Mouse (Mus musculus): Measurements from ENCODE around the gene Zbtb12. TPM values are rescaled to one million over a fixed set of nuclear protein-coding genes. Genes with fewer than 3 reads are reported as not detected.

Zbtb12 gene
- polyA plus RNA-seq, 1 experiment, result 15.4 TPM

DNA sequence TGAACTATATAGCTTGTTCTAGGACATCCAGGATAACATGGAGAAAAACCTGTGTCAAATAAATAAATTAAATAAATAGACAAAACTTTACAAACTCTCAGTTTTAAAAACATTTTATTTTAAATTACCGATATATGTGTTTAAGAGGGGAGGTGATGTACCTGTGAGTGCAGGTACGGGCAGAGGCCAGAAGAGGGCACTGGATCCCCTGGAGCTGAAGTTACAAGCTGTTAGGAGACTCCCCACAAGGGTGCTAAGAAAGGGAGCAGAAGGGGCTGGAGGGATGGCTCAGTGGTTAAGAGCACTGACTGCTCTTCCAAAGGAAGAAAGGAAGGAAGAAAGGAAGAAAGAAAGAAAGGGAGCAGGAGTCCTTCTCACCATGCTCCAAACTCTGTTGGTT lies 12.1 kb downstream of the Zbtb12 start:
- Histone ChIP-seq H3K4me1 (peaks cover 74% of the 10 kb centered on the region), H3K36me3 (replicated peaks; ENCODE audit: low read length) (peaks cover 9% of the 10 kb centered on the region), H3K27me3 (replicated peaks) (no peaks in the 10 kb centered on the region), H3K9me3 (no peaks in the 10 kb centered on the region), H3K4me3 (replicated peaks) (no peak overlapping the region)
- TF ChIP-seq FLI1 (IDR thresholded peaks at IDR 0.05; ENCODE audit: low read length) (no peak), GATA1 (IDR thresholded peaks at IDR 0.05; ENCODE audit: borderline replicate concordance, low read length) (no peak)

DNA sequence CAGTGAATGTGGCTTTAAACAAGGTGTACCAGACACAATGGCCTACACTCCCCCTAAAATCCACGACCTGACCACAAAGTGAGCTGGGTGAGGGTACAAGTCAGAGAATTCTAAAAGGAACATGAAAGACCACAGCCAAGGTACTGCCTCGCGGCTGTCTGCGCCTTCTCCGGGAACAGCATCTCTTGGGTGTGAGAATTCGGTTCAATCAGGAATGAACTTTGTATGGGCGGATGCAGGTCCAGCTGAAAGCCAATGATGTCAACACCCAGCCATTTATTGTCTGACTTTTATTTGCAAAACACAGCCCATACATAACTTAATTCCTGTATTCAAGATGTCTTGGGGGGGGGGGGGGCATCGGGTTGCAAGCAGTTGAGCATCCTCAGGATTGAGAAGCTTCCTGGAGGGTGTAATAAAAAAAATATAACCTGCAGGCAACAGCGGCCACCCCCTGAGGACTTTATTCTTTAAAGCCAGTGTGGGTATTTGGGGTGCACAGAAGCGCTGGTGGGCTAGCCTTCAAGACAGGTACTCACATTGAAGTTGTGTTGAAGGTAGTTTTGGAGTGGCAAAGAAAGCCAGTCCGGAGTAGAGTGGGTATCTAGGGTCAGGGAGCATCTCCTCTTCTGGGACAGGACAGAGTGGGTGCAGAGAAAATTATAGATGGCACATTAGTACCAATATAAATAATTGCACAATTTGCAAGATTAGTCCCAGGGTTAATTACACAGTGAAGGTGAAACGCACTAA lies 14.0 kb downstream of the Zbtb12 start:
- H3K27me3 ChIP-seq (replicated peaks), result no peaks in the 10 kb centered on the region
- peaks cover 74% of the 10 kb centered on the region for H3K4me1 ChIP-seq
- peak overlapping the region; percentile 95 for H3K4me3 ChIP-seq (replicated peaks)
- H3K9me3 ChIP-seq, result no peaks in the 10 kb centered on the region
- TF ChIP-seq GATA1 (IDR thresholded peaks at IDR 0.05; ENCODE audit: borderline replicate concordance, low read length), result no peak
- TF ChIP-seq FLI1 (IDR thresholded peaks at IDR 0.05; ENCODE audit: low read length), result no peak
- peaks cover 10% of the 10 kb centered on the region for H3K36me3 ChIP-seq (replicated peaks; ENCODE audit: low read length)

DNA sequence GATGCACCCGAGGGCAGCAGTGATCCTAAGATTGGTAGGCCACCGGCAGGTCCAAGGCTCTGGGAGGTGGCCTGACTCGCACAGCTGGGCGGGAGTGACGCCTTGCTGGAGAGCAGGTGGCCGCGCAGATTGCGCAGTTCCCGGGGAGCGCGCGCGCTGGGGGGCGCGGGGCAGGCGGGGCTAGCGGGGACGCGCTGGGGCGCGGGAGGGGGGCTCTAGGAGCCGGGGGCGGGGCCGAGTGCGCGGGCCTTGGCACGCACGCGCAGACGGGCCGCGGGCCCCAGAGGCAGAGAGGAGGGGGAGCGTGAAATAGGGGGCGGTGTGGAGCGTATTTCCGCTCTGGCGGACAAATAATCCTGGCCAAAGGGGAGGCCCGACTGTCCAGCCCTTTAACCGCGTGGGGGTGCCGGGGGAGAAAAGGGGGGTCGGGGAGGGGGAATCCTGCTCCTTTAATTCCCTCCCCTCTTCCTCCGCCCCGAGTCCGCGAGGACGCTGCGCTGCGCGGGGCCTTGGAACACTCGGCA lies 14.9 kb downstream of the Zbtb12 start:
- H3K9me3 ChIP-seq, result no peaks in the 10 kb centered on the region
- peaks cover 10% of the 10 kb centered on the region for H3K36me3 ChIP-seq (replicated peaks; ENCODE audit: low read length)
- H3K4me1 ChIP-seq, result peaks cover 68% of the 10 kb centered on the region
- no peaks in the 10 kb centered on the region for H3K27me3 ChIP-seq (replicated peaks)
- no peak for TF ChIP-seq GATA1 (IDR thresholded peaks at IDR 0.05; ENCODE audit: borderline replicate concordance, low read length)
- no peak for TF ChIP-seq FLI1 (IDR thresholded peaks at IDR 0.05; ENCODE audit: low read length)
- H3K4me3 ChIP-seq (replicated peaks), result peak overlapping the region; percentile 95

DNA sequence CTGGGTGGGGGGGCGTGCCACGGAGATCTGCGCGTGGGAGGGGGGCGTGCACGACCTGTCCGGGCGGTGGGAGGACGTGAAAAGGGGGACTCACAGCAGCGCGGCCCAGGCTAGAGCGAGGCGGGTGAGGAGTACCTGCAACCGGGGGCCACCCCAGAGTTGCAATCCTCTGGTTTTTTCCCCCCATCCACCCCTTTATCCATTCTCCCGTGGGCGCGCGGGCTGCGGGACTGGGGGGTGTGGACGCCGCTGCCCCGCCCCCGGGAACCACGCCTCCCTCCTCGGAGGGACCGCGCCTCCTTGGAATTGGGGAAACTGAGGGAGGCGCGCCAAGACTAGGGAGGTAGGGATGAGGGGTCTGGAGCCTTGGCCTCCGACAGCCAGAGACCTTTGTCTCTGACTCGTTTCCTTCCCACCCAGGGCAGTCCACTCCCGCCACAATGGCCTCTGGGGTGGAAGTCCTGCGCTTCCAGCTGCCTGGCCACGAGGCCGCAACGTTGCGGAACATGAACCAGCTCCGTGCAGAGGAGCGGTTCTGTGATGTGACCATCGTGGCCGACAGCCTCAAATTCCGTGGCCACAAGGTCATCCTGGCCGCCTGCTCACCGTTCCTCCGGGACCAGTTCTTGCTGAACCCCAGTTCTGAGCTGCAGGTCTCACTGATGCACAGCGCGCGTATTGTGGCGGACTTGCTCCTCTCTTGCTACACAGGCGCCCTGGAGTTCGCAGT lies 15.7 kb downstream of the Zbtb12 start:
- Histone ChIP-seq H3K36me3 (replicated peaks; ENCODE audit: low read length) (peaks cover 10% of the 10 kb centered on the region), H3K27me3 (replicated peaks) (no peaks in the 10 kb centered on the region), H3K4me1 (peaks cover 68% of the 10 kb centered on the region), H3K9me3 (no peaks in the 10 kb centered on the region), H3K4me3 (replicated peaks) (peak overlapping the region; percentile 95)
- TF ChIP-seq GATA1 (IDR thresholded peaks at IDR 0.05; ENCODE audit: borderline replicate concordance, low read length) (no peak), FLI1 (IDR thresholded peaks at IDR 0.05; ENCODE audit: low read length) (no peak)

DNA sequence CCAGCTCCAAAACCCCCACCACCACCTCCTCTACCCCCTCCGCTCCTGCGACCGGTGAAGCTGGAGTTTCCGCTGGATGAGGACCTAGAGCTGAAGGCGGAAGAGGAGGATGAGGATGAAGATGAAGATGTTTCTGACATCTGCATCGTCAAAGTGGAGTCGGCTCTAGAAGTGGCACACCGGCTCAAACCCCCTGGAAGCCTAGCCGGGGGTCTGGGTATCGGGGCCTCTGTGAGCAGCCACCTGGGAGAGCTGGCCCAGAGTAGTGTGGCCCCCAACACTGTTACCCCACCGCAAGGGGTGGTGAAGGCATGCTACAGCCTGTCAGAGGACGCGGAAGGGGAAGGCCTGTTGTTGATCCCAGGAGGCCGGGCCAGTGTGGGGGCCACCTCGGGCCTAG lies 16.4 kb downstream of the Zbtb12 start:
- H3K4me1 ChIP-seq, result peaks cover 64% of the 10 kb centered on the region
- TF ChIP-seq FLI1 (IDR thresholded peaks at IDR 0.05; ENCODE audit: low read length), result no peak
- no peak for TF ChIP-seq GATA1 (IDR thresholded peaks at IDR 0.05; ENCODE audit: borderline replicate concordance, low read length)
- peak overlapping the region; percentile 38 for H3K4me3 ChIP-seq (replicated peaks)
- H3K9me3 ChIP-seq, result no peaks in the 10 kb centered on the region
- H3K36me3 ChIP-seq (replicated peaks; ENCODE audit: low read length), result peaks cover 10% of the 10 kb centered on the region
- H3K27me3 ChIP-seq (replicated peaks), result no peaks in the 10 kb centered on the region

DNA sequence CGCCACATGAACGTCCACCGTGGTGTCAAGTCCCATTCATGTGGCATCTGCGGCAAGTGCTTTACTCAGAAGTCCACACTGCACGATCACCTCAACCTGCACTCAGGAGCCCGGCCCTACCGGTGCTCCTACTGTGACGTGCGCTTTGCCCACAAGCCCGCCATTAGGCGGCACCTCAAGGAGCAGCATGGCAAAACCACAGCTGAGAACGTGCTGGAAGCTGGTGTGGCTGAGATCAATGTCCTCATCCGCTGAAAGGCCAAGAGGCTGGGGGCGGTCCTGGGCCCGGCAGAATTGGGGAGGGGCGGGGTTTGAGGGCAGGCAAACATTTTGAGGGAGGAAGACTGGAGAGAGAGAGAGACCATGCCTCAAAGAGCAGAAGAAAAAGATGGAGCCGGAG lies 17.1 kb downstream of the Zbtb12 start:
- Histone ChIP-seq H3K4me3 (replicated peaks) (peak overlapping the region; percentile 80), H3K36me3 (replicated peaks; ENCODE audit: low read length) (peaks cover 14% of the 10 kb centered on the region), H3K4me1 (peaks cover 64% of the 10 kb centered on the region), H3K27me3 (replicated peaks) (no peaks in the 10 kb centered on the region), H3K9me3 (no peaks in the 10 kb centered on the region)
- TF ChIP-seq FLI1 (IDR thresholded peaks at IDR 0.05; ENCODE audit: low read length) (no peak), GATA1 (IDR thresholded peaks at IDR 0.05; ENCODE audit: borderline replicate concordance, low read length) (no peak)

DNA sequence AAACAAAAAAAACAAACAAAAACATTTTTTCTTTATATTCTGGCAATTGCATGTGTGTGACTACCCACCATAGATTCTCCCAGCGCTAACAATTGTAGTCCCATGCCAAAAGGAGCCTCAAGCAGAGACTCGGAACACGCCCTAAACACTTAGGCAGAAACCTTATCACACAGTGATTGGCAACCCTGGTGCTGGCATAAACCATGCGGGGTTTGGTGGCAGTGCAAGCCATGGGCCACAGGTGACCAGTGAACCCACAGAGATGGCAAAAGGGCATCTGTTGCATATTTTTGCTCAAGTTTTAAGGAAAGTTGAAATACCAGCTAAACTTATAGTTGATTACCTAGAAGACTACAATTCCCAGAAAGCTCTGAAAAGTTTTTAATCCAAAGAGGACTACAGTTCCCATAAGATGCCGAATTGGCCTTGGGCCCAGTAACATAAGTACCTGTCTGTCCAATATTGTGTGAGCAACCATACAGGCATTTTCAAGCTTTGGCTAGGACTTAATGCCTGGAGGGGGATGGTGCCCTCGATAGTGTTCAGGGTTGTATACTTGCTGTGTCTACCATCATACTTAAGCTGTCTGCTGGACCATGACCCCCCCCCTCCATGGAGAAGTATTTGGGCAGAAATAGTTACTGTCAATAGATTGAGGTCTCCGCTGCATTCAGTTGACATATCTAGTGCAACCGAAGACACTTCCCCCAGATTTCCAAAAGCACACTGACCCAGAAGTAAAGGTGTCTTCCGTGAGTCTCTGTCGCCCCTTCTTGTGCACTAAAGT lies 18.3 kb downstream of the Zbtb12 start:
- H3K9me3 ChIP-seq, result no peaks in the 10 kb centered on the region
- no peak for TF ChIP-seq GATA1 (IDR thresholded peaks at IDR 0.05; ENCODE audit: borderline replicate concordance, low read length)
- no peak for TF ChIP-seq FLI1 (IDR thresholded peaks at IDR 0.05; ENCODE audit: low read length)
- peaks cover 64% of the 10 kb centered on the region for H3K4me1 ChIP-seq
- peaks cover 24% of the 10 kb centered on the region for H3K36me3 ChIP-seq (replicated peaks; ENCODE audit: low read length)
- H3K4me3 ChIP-seq (replicated peaks), result peak overlapping the region; percentile 99
- H3K27me3 ChIP-seq (replicated peaks), result no peaks in the 10 kb centered on the region

DNA sequence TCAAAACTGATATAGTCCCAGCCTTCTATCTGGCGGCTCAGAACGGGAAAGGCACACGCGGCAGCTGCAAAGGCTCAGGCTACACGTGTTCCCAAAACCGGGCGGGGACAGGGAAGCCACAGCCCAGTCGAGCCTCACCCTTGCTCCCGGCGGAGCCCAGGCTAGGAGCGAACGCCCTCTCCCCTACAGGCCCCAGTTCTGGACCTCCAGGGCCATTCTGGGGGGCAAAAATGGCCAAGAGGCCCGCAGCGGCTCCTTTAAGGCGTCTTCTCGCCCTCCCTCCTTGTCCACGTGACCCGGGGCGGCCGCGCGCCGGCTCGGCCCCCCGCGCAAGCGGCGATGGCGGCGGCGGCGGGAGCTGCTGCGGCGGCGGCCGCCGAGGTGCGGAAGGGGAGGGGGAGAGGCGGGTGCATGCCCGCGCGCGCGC lies 18.9 kb downstream of the Zbtb12 start, which contains the start of the genes C2 and Ehmt2:
C2 (minus strand) TSS at position 106 of the 427 bp plus-strand sequence.
Ehmt2 (plus strand) TSS at position 310 of the 427 bp plus-strand sequence.
- peak within 1 kb of the TSS; percentile 99 for H3K4me3 ChIP-seq (replicated peaks)
- H3K9me3 ChIP-seq, result no peaks in the 10 kb centered on the region
- no peaks in the 10 kb centered on the region for H3K27me3 ChIP-seq (replicated peaks)
- H3K4me1 ChIP-seq, result peaks cover 65% of the 10 kb centered on the region
- peaks cover 30% of the 10 kb centered on the region for H3K36me3 ChIP-seq (replicated peaks; ENCODE audit: low read length)
- TF ChIP-seq FLI1 (IDR thresholded peaks at IDR 0.05; ENCODE audit: low read length) (no peak), GATA1 (IDR thresholded peaks at IDR 0.05; ENCODE audit: borderline replicate concordance, low read length) (no peak)

DNA sequence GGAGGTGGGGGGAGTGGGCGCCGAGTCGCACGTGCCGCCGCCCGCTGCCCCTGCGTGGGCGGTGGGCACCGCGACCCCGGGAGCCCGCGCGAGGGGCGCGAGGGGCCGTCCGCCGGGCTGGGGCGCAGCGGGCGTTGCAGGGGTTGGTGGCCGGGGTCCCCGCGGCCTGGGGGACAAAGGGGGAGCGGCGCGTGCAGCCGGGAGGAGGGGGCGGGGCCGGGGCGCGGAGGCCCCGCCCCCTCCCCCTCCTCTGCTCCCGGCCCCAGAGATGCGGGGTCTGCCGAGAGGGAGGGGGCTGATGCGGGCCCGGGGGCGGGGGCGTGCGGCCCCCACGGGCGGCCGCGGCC lies 19.4 kb downstream of the Zbtb12 start:
- Histone ChIP-seq H3K4me1 (peaks cover 65% of the 10 kb centered on the region), H3K9me3 (no peaks in the 10 kb centered on the region), H3K36me3 (replicated peaks; ENCODE audit: low read length) (peaks cover 35% of the 10 kb centered on the region), H3K27me3 (replicated peaks) (no peaks in the 10 kb centered on the region), H3K4me3 (replicated peaks) (peak overlapping the region; percentile 99)
- TF ChIP-seq GATA1 (IDR thresholded peaks at IDR 0.05; ENCODE audit: borderline replicate concordance, low read length), result no peak
- no peak for TF ChIP-seq FLI1 (IDR thresholded peaks at IDR 0.05; ENCODE audit: low read length)
